Mouse (Mus musculus) lung, postnatal 14 days (tissue): ENCODE results near the gene Msantd1.
"Not testable (repeated sequence)": the region's sequence is repeated elsewhere in the genome, so short reads cannot be mapped to it uniquely, and the experiment has no call there.

Experiments
- DNase-seq: peaks from one replicate; pipeline ENCODE4 v3.0.0; 2021

Gene Msantd1

DNA sequence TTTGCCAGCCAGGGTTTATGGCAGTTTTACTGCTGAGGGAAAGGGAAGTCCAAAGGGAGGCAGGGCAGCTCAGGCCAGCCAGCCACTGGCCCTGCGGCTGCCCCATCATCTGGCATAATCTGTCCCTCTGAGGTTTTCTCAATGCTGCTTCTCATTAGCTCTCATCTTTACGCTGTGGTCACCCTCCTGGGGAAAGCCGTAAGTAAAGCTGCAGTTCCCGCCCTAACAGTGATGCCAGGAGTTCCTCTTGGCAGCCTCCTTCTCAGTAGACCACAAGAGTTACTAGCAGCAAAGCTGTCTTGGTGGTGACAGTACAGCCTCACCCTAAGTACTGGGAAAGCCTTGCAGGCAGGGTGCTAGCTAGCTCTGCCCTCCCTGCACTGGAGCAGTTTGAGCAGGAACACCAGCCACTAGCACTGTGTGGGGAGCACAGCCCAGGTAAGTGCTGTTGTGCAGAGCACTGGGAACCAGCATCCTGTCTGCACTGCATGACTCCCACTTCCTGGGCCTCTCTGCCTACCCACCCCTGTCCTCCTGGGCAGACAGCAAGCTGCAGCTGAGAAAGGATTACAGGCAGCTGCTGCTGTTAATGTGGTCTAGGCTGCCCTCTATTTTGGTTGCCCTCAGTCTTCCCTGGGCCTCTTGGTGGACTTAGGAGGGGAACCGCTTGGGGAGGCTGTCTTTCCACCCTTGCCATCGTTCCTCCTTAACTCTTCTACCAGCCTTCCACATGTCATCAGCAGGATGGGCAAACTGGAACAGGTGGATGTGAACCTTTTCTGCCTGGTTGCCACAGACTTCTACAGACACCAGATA is at the start of gene Msantd1:
TSS of gene Msantd1 (plus strand) at position 103 of the 816 bp plus-strand sequence.
- DNase-seq, result no peak

DNA sequence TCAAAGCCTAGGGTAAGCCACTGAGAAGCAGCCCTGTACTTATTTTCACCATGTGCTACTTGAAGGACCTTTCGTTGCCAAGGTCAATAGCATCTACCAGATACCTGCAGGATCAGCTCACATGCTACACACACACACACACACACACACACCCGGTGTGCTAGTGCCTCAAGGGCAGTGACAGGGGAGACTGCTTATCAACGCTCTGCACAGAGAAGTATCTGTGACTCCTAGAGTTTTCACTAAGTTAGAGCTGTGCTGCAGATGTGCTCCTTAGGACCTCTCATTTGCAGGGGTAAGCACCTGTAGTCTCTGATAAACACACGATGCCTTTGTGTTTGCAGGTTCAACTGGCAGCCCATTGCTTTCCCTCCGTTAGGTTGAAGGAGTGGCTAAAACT is 42.4 kb upstream of the Msantd1 start:
- DNase-seq, result no peak

GRCm38 (mm10) chr5:34880307-34880706 is 27.5 kb upstream of the Msantd1 start:
- not testable (repeated sequence) for DNase-seq

DNA sequence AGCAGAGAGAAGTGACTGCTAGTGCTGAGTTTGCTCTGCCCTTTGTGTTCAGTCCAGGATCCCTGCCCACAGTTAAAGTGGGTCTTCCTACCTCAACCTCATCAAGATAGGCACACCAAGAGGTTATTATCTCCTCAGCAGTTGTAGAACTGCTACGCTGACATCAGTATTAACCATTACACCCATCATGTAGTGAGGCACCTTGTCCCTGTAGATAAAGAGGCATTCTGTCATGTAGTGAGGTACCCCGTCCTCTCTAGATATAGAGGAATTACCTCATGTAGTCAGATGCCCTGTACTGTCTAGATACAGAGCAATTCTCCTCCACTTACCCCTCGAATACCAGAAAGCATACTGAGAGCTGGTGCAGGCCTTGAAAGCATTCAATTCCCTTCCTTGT is 26.8 kb upstream of the Msantd1 start:
- DNase-seq, result no peak

- no peak for DNase-seq
Observed at GRCm38 (mm10) chr5:34885250-34885649, 22.6 kb upstream of the Msantd1 start.

DNA sequence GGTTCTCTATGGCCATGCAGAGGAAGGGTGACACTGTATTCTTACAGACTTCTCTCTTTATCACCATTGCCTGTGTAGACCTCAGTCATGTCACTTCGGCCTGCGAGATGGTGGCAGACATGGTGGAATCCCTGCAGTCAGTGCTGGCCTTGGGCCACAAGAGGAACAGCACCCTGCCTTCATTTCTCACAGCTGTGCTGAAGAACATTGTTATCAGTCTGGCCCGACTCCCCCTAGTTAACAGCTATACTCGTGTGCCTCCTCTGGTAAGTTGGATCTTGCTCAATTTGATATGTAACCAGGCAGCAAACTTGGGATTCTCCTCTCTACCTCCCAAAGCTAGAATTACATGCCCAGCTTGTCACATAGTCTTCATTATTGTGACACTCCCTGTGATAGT is 18.6 kb upstream of the Msantd1 start:
- no peak for DNase-seq

DNA sequence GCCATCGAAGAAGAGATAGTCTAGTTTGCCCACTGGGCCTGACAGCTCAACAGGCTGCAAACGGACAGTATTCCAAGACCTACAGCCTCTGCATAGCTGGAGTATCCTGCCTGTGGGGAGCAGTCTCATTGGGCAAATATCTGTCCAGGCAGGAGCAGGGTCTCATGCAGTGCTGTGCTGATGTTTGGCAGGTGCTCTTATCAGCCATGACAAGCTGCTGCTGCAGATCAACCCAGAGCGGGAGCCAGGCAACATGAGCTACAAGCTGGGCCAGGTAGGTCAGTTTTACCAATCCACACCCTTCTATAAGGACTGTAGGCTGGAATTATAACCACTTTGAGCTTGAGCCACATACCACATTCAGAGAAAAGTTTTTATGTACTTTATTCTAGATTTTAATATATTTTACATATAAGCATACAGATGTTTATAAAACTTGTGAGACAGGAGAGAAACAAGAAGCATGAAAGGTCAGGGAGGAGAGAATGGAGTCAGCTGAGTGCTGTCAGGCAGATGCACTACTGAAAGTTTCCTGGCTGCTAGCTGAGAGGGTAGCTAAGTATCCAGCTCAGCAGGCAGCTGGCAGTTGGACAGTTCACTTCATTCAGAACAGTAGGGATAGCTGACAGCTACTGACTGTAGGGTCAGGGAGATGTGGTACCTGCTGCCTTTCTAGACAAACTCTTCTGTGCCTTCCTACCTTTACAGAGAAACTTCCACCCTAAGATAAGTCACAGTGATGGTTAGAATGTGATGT is 10.9 kb upstream of the Msantd1 start:
- no peak for DNase-seq

DNA sequence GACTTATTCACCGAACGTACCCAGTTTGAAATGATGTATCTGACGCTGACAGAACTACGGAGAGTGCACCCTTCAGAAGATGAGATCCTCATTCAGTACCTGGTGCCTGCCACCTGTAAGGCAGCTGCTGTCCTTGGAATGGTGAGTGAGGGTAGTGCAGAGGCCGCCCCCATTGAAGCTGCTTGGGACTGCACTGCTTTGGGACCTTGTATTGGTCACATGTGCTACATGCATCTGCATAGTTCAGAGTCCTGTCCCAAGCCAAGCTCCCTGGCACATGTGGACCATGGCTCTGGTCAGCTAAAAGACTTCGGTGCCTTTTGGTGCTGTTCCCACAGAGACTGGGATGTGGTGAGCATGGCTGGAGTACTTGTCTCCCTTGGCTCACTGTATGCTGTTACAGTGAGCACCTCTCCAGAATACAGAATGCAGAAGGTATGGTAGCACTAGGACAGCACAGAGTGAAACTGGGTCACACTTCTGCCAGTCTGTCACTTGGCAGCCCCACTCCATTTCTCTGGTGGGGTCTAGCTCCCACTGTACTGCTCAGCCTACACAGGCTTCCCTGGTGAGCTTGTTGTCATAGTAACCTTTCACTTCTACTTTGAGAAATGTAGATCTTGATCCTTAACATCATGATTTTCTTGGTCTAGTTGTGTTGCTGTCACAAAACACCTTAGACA is 7.9 kb upstream of the Msantd1 start:
- DNase-seq, result no peak

DNA sequence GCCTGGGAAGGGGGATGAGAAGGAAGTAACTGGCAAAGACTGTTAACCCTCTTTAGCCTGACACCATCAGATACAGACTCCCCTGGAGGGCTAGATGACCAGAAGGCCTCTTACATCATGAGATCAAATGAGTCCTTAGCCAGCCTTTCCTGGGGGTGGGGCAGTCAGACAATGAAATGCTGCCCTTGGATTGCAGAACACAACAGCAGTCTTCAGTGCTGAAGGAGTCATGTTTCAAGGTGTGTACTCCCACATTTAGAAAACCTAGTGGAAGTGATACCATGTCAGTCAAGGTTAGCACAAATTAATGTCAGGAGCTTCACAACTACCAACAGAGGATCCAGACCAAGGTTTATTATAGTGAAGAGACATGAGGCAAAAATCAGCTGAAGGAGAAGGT is 5.4 kb upstream of the Msantd1 start:
- no peak for DNase-seq

DNA sequence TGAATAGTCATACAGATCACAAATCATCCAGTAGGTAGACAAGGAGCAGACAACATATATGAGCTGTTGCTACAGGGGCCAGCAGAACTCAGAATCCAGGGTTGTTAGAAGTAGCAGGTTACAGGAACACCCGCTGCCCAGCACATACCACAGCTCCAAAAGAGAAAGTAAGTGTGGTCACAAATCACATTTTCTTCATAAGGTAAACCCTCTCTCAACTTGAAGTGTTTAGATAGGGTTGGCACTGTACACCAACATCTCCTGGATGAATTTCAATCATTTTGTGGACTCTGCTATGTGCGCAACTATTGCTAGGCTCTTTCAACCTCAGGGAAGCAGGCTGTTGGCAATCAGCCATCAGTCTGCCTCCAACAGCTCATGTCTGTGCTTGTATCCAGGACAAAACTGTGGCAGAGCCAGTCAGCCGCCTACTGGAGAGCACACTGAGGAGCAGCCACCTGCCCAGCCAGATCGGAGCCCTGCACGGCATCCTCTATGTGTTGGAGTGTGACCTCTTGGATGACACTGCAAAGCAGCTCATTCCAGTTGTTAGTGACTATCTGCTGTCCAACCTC is 4.9 kb upstream of the Msantd1 start:
- DNase-seq, result peak; percentile 81

- DNase-seq, result no peak
Observed at GRCm38 (mm10) chr5:34904412-34904811, 3.4 kb upstream of the Msantd1 start.

DNA sequence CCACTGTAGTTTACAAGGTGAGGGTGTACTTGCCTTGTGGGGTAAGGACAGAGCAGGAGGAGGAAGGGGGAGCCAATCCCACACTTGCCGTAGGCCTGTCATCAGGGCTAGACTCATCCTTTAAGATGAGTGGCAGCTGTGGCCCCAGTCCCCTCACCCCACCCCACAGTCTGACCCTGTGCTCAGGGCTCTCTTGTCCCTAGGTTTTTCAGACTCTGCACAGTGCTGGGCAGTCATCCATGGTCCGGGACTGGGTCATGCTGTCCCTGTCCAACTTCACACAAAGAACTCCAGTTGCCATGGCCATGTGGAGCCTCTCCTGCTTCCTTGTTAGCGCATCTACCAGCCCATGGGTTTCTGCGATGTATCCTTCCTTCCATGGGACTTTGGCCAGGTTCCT is 582 bp upstream of the Msantd1 start:
- no peak for DNase-seq

DNA sequence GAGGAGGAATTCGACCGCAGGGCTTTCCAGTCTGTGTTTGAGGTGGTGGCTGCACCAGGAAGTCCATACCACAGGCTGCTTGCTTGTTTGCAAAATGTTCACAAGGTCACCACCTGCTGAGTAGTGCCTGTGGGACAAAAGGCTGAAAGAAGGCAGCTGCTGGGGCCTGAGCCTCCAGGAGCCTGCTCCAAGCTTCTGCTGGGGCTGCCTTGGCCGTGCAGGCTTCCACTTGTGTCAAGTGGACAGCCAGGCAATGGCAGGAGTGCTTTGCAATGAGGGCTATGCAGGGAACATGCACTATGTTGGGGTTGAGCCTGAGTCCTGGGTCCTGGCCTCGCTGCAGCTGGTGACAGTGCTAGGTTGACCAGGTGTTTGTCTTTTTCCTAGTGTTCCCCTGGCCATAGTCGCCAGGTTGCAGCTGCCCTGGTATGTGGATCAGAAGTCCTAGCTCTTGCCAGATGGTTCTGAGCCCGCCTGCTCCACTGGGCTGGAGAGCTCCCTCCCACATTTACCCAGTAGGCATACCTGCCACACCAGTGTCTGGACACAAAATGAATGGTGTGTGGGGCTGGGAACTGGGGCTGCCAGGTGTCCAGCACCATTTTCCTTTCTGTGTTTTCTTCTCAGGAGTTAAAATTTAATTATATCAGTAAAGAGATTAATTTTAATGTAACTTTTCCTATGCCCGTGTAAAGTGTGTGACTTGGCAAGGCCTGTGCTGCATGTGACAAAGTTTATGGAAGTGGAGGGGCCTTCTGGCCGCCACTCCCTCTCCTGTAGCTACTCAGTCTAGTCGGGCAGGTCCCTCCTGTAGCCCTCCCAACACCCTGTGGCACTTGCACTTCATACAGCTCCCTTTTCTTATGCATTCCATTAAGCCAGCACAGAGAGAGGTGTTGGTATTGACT is 1.2 kb downstream of the Msantd1 start:
- DNase-seq, result no peak

- DNase-seq, result no peak
Observed at GRCm38 (mm10) chr5:34909634-34910503, 2.1 kb downstream of the Msantd1 start.

- DNase-seq, result no peak
Observed at GRCm38 (mm10) chr5:34910504-34910815, 2.6 kb downstream of the Msantd1 start.

DNA sequence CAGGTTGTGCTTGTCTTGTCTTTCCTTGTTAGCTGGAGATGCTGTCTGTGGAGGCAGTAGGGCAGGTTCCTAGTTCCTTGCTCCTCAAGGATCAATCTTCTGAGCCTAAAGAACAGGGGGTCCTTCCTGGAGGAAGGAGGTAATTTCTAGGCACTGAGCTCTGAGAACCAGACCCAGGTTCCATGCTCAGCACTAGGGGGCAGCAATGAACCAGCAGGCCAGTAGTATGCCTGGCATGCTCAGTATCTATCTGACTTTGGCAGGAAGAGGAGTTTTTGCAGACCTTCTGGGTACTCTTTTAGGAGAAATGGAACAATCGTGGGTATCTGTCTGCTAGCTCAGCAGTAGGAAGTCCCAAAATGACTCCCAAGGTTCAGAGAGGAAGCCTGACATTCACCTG is 8.0 kb downstream of the Msantd1 start:
- peak; percentile 86 for DNase-seq

GRCm38 (mm10) chr5:34917234-34917655 is 9.4 kb downstream of the Msantd1 start:
- no peak for DNase-seq

- DNase-seq, result no peak
Observed at GRCm38 (mm10) chr5:34918785-34919184, 11.0 kb downstream of the Msantd1 start.

- no peak for DNase-seq
Observed at GRCm38 (mm10) chr5:34922531-34922930, 14.7 kb downstream of the Msantd1 start.

DNA sequence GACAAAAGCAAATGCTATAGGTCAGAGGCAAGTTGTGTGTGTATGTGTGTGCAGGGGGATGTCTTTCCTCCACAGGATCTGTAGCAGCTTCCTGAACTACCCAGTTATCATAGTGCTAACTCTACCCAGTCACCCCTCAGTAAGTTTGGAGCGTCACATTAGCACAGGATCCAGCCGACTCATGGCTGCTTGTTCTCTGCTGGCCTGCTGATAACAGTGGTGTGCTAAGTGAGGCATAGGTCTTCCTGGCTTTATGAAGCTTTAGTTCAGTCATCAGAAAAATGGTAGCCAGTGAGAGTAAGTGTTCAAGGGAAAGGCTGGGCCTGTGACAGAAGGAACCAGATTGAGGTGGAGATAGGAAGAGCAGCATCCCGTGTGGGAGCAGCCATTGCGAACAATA is 16.1 kb downstream of the Msantd1 start:
- no peak for DNase-seq

DNA sequence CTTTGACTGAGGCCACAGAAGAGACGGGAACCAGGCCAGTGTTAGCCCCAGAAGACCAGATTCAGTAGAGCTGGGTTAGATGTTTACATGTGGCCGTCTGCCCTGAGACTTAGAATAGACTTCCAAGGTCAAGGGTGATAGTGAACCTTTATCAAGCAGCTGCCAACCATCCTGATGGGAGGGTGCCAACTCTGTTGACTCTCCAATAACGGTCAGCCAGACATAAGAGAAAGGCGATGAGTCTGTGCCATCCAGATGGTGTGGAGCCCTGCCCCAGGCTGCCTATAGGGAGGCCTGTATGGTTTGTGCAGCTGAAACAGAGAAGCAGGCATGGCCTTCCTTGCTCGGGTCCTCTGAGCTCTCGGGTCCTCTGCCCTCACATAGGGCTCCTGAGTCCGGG is 16.7 kb downstream of the Msantd1 start:
- DNase-seq, result no peak
